Mouse (Mus musculus) erythroblast, embryonic 14.5 days (primary cell): ENCODE measurements around the gene Cdk8. TPM values are rescaled to one million over a fixed set of nuclear protein-coding genes. Genes with fewer than 3 reads are reported as not detected.
A peak's percentile ranks its signal among the peaks of the same experiment; 100 is the strongest.

Experiments used
- H3K27me3 ChIP-seq: 2 replicates; pipeline ENCODE4 v1.6.1; 2012; ENCODE audit warnings: inconsistent platforms; ENCODE audit not compliant: control insufficient read depth
- H3K36me3 ChIP-seq: 2 replicates; pipeline ENCODE4 v1.6.1; 2012; ENCODE audit warnings: mild to moderate bottlenecking, inconsistent platforms; ENCODE audit not compliant: control insufficient read depth
- H3K4me1 ChIP-seq: 2 replicates; pipeline ENCODE4 v1.6.1; 2012; ENCODE audit warnings: inconsistent platforms; ENCODE audit not compliant: control insufficient read depth
- H3K4me3 ChIP-seq: replicated peaks from 2 replicates; pipeline ENCODE3; 2012; ENCODE audit warnings: moderate library complexity, mild to moderate bottlenecking, inconsistent platforms
- H3K9me3 ChIP-seq: 2 replicates; pipeline ENCODE4 v1.6.1; 2012; ENCODE audit warnings: low read length, inconsistent platforms, mixed read lengths; ENCODE audit not compliant: control insufficient read depth
- GATA1 ChIP-seq: IDR thresholded peaks from 2 replicates; pipeline ENCODE4 v1.6.1; 2012; ENCODE audit warnings: low read length, inconsistent platforms, mixed read lengths
- TAL1 ChIP-seq: IDR thresholded peaks from 3 replicates; pipeline ENCODE4 v1.6.1; 2012; ENCODE audit warnings: low read length, inconsistent platforms, mixed read lengths
- polyA plus RNA-seq: library from polyadenylated mRNA; stranded (reverse); fragments of >175 nt; gene quantifications from 2 replicates; pipeline ENCODE4 v1.2.3, GENCODE M21; 2012

Cdk8 gene
- polyA plus RNA-seq, 1 experiment = 11.8 TPM

GRCm38 (mm10) chr5:146267776-146268175 lies 36.7 kb downstream of the Cdk8 start:
- Histone ChIP-seq H3K4me3 (no peak overlapping the region), H3K4me1 (peaks cover 35% of the 10 kb centered on the region), H3K27me3 (no peaks in the 10 kb centered on the region), H3K36me3 (peaks cover 67% of the 10 kb centered on the region), H3K9me3 (no peaks in the 10 kb centered on the region)
- TF ChIP-seq GATA1 = no peak
- no peak for TF ChIP-seq TAL1

DNA sequence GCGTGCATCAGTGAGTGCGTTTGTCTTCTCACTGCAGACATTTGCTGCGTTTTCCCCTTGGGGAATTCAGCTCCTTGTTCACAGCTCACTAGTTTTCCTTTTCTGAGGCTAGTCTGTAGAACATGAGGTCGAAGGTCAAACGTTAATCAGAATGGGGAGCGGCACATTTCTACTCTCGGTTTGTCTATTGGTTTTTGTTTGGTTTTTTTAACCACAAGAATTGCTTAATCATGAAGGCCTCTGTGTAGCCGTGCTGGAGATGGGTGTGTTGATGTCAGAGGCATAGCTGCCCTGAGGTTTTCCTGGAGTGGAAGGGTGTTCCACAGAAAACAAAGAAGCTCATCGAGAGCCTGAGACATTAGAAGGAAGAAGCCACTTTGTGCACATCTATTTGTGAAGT lies 39.6 kb downstream of the Cdk8 start:
- Histone ChIP-seq H3K9me3 (no peaks in the 10 kb centered on the region), H3K27me3 (no peaks in the 10 kb centered on the region), H3K4me3 (no peak overlapping the region), H3K4me1 (peaks cover 49% of the 10 kb centered on the region), H3K36me3 (peaks cover 83% of the 10 kb centered on the region)
- TF ChIP-seq TAL1 (no peak), GATA1 (no peak)

GRCm38 (mm10) chr5:146271662-146272061 lies 40.6 kb downstream of the Cdk8 start:
- Histone ChIP-seq H3K9me3 (no peaks in the 10 kb centered on the region), H3K36me3 (peaks cover 92% of the 10 kb centered on the region), H3K27me3 (no peaks in the 10 kb centered on the region), H3K4me3 (peak overlapping the region; percentile 8), H3K4me1 (peaks cover 49% of the 10 kb centered on the region)
- TF ChIP-seq TAL1 (no peak), GATA1 (no peak)

GRCm38 (mm10) chr5:146273096-146273495 lies 42.1 kb downstream of the Cdk8 start:
- TF ChIP-seq TAL1 (no peak), GATA1 (no peak)
- Histone ChIP-seq H3K9me3 (no peaks in the 10 kb centered on the region), H3K4me1 (peaks cover 50% of the 10 kb centered on the region), H3K4me3 (no peak overlapping the region), H3K36me3 (peaks cover 93% of the 10 kb centered on the region), H3K27me3 (no peaks in the 10 kb centered on the region)

DNA sequence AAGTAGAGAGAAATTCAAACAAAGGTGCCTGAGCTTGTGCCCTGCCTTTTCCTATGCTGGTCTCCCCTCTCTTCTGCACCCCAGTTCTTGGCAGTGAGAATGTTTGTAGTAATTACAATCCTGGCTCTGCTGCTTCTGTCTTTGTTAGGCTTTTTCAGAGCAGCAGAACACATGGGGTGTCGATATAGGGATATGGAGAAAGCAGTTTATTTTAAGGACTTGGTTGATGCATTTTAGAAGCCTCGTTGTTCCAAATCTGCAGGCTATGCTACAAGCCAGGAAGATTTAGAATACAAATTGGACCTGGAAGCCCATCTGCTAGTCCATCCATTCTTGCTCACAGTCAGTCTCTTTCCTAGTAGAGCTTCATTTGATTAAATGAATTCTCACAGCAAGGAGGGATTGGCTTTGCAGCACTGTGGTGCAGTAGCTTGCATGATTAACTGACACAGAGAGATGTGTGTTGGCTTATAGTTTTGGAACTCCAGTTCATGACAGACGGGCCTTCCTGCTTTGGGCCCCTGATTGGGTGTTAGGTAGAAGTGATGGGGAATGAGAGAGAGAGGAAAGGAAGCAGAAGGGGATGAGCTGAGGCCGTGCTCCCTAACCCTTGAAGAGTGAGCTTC lies 43.5 kb downstream of the Cdk8 start:
- no peak for TF ChIP-seq GATA1
- TF ChIP-seq TAL1 = no peak
- Histone ChIP-seq H3K4me3 (no peak overlapping the region), H3K36me3 (peaks cover 92% of the 10 kb centered on the region), H3K9me3 (no peaks in the 10 kb centered on the region), H3K4me1 (peaks cover 58% of the 10 kb centered on the region), H3K27me3 (no peaks in the 10 kb centered on the region)

DNA sequence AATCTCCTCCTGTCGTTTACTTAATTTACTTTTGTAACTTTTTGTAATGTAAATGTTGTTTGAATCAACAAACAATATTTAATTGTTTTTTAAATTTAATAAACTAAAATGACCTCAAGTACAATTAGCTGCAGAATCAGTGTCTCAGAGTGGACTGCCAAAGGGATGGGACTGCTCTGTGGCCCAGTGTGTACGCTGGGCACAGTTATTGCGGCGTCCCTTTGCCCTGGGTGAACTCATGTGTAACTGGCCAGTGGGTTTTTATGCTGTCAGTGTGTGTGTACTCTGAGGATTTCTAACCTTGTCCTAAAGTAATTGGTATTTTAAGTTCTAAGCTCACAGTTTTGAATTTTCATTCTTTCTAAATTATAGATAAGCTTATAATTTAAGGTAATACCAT lies 46.5 kb downstream of the Cdk8 start:
- no peak overlapping the region for H3K4me3 ChIP-seq
- no peaks in the 10 kb centered on the region for H3K9me3 ChIP-seq
- H3K27me3 ChIP-seq = no peaks in the 10 kb centered on the region
- TF ChIP-seq GATA1 = no peak
- no peak for TF ChIP-seq TAL1
- peaks cover 95% of the 10 kb centered on the region for H3K36me3 ChIP-seq
- peaks cover 59% of the 10 kb centered on the region for H3K4me1 ChIP-seq

DNA sequence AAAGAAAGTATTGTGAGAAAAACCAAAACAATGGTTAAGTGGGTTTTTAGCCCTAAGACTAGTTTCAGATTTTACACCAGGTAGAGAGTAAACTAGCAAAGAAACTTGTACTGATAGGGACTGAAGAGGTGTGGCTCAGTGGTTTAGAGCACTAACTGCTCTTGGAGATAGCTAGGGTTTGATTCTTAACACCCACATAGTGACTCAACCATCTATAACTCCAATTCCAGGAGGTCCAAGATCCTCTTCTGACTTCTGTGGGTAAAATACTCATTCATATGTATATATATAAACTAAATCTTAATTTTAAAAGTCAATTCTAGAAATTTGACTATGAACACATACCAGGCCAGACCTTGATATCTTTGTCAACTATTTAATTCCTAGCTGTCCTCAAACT lies 49.0 kb downstream of the Cdk8 start:
- Histone ChIP-seq H3K4me1 (peaks cover 46% of the 10 kb centered on the region), H3K9me3 (no peaks in the 10 kb centered on the region), H3K4me3 (no peak overlapping the region), H3K27me3 (no peaks in the 10 kb centered on the region), H3K36me3 (peaks cover 93% of the 10 kb centered on the region)
- TF ChIP-seq TAL1 (no peak), GATA1 (no peak)

DNA sequence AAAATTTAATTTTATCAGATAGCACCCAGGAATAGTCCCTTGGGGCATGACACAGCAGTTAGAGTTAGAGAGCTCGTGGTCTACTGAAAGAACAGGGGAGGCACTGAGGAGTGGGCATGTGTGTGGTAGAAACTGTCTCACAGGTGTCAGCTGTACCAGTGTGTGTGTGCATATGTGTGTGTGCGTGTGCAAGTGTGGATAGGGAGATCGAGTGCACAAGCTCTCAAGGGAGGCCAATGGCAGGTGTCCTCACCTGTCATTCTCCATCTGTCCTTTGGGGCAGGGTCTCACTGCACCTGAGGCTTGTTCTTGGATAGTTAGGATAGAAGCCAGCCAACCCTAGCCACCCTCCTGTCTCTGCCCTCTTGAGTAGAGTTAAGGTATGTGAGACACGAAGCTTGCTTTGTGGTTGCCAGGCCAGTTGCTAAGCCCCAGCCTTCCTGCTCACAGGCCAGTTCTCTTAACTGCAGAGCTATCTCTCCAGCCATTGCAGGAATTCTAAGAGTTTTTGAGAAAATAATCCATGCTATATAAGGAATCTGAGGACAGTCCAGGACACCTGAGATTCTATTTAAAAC lies 50.3 kb downstream of the Cdk8 start:
- Histone ChIP-seq H3K27me3 (no peaks in the 10 kb centered on the region), H3K36me3 (peaks cover 93% of the 10 kb centered on the region), H3K4me1 (peaks cover 44% of the 10 kb centered on the region), H3K9me3 (no peaks in the 10 kb centered on the region), H3K4me3 (no peak overlapping the region)
- TF ChIP-seq GATA1 = no peak

DNA sequence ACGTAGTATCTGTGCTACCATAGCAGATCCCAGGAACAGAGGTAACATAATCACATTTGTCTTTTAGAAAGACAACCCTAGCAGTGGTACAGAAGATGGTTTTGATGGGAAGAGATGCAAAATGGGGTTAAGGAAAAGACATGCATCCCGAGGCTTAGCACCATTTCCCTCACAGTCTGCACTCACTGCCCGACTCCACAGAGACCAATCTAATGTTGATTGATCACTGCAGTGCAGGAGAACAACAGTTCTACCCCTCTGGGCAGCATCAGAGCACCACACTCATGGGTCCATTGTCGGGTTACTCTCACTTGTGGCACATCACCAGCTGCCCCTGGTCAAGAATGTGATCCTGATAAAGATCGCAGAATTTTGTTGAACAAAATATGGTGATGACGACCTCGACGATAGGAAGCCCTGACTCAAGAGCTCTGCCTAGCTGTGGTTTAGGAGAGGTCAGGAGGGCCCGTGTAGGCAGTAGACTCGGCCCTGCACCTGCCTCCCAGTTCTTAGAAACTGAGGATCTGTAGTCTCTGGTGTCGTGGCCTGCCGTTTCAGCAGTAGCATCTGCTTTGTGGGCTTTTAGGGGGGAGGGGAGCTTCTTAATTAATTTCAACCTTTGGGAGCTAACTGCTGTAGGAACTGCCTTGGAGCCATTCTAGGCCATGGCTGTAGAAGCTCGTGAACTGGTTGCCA lies 51.0 kb downstream of the Cdk8 start:
- Histone ChIP-seq H3K4me3 (no peak overlapping the region), H3K4me1 (peaks cover 42% of the 10 kb centered on the region), H3K36me3 (peaks cover 94% of the 10 kb centered on the region), H3K9me3 (no peaks in the 10 kb centered on the region), H3K27me3 (no peaks in the 10 kb centered on the region)
- TF ChIP-seq GATA1 = no peak
- TF ChIP-seq TAL1 = no peak
